ENCODE assay signal across 8 mouse cellular contexts in the genomic region with DNA sequence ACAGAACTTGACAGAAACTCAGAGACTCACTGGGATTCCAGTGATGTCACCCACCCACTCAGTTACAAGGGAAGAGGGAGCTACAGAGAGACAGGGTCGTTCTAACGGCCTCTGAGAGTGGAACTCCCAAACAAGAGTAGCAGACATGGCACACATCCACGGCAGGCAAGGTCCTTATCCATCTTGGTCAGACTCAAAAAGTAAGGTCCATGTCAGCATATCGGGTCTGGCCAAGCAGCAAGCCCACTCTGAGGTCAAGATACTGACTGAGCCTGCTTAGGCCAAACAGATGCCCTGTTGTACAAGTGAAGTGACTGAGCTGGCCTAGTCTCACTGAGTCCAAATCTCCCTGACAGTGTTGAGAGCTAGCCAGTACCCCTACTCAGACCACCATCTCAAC. TPM values are rescaled to one million over a fixed set of nuclear protein-coding genes. Genes with fewer than 3 reads are reported as not detected.
DNase-seq lines count a peak whose midpoint lies in the region; ATAC-seq and TF ChIP-seq lines count a peak whose summit lies in the region.

No protein-coding gene starts in this region.

- no peaks in the 10 kb centered on the region for H3K9me3 ChIP-seq in heart, postnatal 0 days (replicated peaks; ENCODE audit: control insufficient read depth, low read length)
- no peaks in the 10 kb centered on the region for H3K9me3 ChIP-seq in hindbrain, embryonic 12.5 days (replicated peaks)
- no peaks in the 10 kb centered on the region for H3K9me3 ChIP-seq in midbrain, embryonic 11.5 days (ENCODE audit: control insufficient read depth, low read length)

- ATAC-seq in heart, postnatal 0 days (ENCODE audit: insufficient read depth, low read depth): no peak
- no peak for ATAC-seq in hindbrain, embryonic 12.5 days (ENCODE audit: low FRiP score)
- no peak for ATAC-seq in midbrain, embryonic 11.5 days (ENCODE audit: low FRiP score)

- TF ChIP-seq CTCF in heart, postnatal 0 days (IDR thresholded peaks at IDR 0.05; ENCODE audit: low read depth): no peak

- H3K4me3 ChIP-seq in heart, postnatal 0 days (ENCODE audit: low read depth, low read length): peak overlapping the region; percentile 52
- peak overlapping the region; percentile 69 for H3K4me3 ChIP-seq in brown adipose tissue, adult 24 weeks (ENCODE audit: insufficient read depth, low read depth, low read length)
- H3K4me3 ChIP-seq in hindbrain, embryonic 12.5 days: peak overlapping the region; percentile 45
- H3K4me3 ChIP-seq in midbrain, embryonic 11.5 days (ENCODE audit: low read depth, low read length): peak overlapping the region; percentile 49

- H3K27ac ChIP-seq in heart, postnatal 0 days (ENCODE audit: low read depth): peak overlapping the region; percentile 84
- peak overlapping the region; percentile 82 for H3K27ac ChIP-seq in brown adipose tissue, adult 24 weeks (replicated peaks; ENCODE audit: low read depth, low read length)
- peak overlapping the region; percentile 80 for H3K27ac ChIP-seq in hindbrain, embryonic 12.5 days
- no peak overlapping the region for H3K27ac ChIP-seq in midbrain, embryonic 11.5 days (ENCODE audit: low read depth, low read length)

- H3K27me3 ChIP-seq in heart, postnatal 0 days (ENCODE audit: control insufficient read depth, insufficient read depth, low read length): no peaks in the 10 kb centered on the region
- H3K27me3 ChIP-seq in hindbrain, embryonic 12.5 days: no peaks in the 10 kb centered on the region
- H3K27me3 ChIP-seq in midbrain, embryonic 11.5 days (ENCODE audit: control insufficient read depth, insufficient read depth, low read length): no peaks in the 10 kb centered on the region

- H3K36me3 ChIP-seq in heart, postnatal 0 days (replicated peaks; ENCODE audit: control insufficient read depth, insufficient read depth, low read length): peaks cover 35% of the 10 kb centered on the region
- peaks cover 32% of the 10 kb centered on the region for H3K36me3 ChIP-seq in hindbrain, embryonic 12.5 days
- peaks cover 16% of the 10 kb centered on the region for H3K36me3 ChIP-seq in midbrain, embryonic 11.5 days (ENCODE audit: control insufficient read depth, insufficient read depth, low read length)

- H3K9ac ChIP-seq in heart, postnatal 0 days (replicated peaks; ENCODE audit: low read depth, low read length): peak overlapping the region; percentile 52
- H3K9ac ChIP-seq in hindbrain, embryonic 12.5 days: peak overlapping the region; percentile 69
- peak overlapping the region; percentile 63 for H3K9ac ChIP-seq in midbrain, embryonic 11.5 days (ENCODE audit: low read length)

- H3K4me2 ChIP-seq in heart, postnatal 0 days (ENCODE audit: low read depth, low read length): peak overlapping the region; percentile 88
- peak overlapping the region; percentile 74 for H3K4me2 ChIP-seq in hindbrain, embryonic 12.5 days (replicated peaks)
- peak overlapping the region; percentile 82 for H3K4me2 ChIP-seq in midbrain, embryonic 11.5 days

- WGBS in heart, postnatal 0 days: 20% methylated on average over 4 of the region's 4 CpGs
- WGBS in hindbrain, embryonic 12.5 days: 54% methylated on average over 4 of the region's 4 CpGs
- 68% methylated on average over 4 of the region's 4 CpGs for WGBS in midbrain, embryonic 11.5 days

- peaks cover 35% of the 10 kb centered on the region for H3K4me1 ChIP-seq in heart, postnatal 0 days (ENCODE audit: control insufficient read depth, insufficient read depth)
- H3K4me1 ChIP-seq in brown adipose tissue, adult 24 weeks (ENCODE audit: control insufficient read depth, insufficient read depth, insufficient read length, low read length): peaks cover 20% of the 10 kb centered on the region
- peaks cover 84% of the 10 kb centered on the region for H3K4me1 ChIP-seq in hindbrain, embryonic 12.5 days
- H3K4me1 ChIP-seq in midbrain, embryonic 11.5 days (ENCODE audit: control insufficient read depth, insufficient read depth, low read length): peaks cover 48% of the 10 kb centered on the region

- TF ChIP-seq EP300 in heart, postnatal 0 days (IDR thresholded peaks at IDR 0.05; ENCODE audit: low read depth): no peak

- no peak for DNase-seq in heart, postnatal 0 days (ENCODE audit: low spot score)
- DNase-seq in heart, adult 8-10 months (ENCODE audit: low spot score): no peak
- DNase-seq in midbrain, embryonic 11.5 days (ENCODE audit: low spot score, missing footprints): peak; percentile 85
- no peak for DNase-seq in urinary bladder, postnatal 10 days (ENCODE audit: low spot score)
- no peak for DNase-seq in B cell, adult 2 months
- DNase-seq in left cerebral cortex, adult 18-20 months (ENCODE audit: low spot score in 2 of 2): no peak

RNA-seq across cellular contexts. Expression of a gene that starts 13.7 kb away (rescaled TPM):
- 77.2 and 81.7 TPM in 2 replicates for total RNA-seq in heart, postnatal 0 days (2014; rRNA removed; ENCODE audit: low replicate concordance)
- polyA plus RNA-seq in heart, postnatal 0 days (2015; fragmentation: Nextera tagmentation; extraction: Ambion mirVana): 29.9 and 31.0 TPM in 2 replicates
- total RNA-seq in heart, adult 8-10 months (2022): 10 to 100 TPM; 31.0 to 42.3 (median 36.5) TPM
- 192 and 233 TPM in 2 replicates for polyA plus RNA-seq in brown adipose tissue, adult 24 weeks (2012; ENCODE audit: insufficient read depth, insufficient read length, missing spikeins)
- 49.2 and 51.9 TPM in 2 replicates for polyA plus RNA-seq in hindbrain, embryonic 12.5 days (2016; fragmentation: Nextera tagmentation; extraction: Ambion mirVana)
- polyA plus RNA-seq in midbrain, embryonic 11.5 days (2014; fragmentation: Nextera tagmentation; extraction: Ambion mirVana): 38.3 and 41.1 TPM in 2 replicates
- total RNA-seq in left cerebral cortex, adult 18-20 months (2021): 10 to 100 TPM; 66.2 to 68.2 TPM
